Mouse (Mus musculus): ENCODE results near the gene Nqo2.

DNA sequence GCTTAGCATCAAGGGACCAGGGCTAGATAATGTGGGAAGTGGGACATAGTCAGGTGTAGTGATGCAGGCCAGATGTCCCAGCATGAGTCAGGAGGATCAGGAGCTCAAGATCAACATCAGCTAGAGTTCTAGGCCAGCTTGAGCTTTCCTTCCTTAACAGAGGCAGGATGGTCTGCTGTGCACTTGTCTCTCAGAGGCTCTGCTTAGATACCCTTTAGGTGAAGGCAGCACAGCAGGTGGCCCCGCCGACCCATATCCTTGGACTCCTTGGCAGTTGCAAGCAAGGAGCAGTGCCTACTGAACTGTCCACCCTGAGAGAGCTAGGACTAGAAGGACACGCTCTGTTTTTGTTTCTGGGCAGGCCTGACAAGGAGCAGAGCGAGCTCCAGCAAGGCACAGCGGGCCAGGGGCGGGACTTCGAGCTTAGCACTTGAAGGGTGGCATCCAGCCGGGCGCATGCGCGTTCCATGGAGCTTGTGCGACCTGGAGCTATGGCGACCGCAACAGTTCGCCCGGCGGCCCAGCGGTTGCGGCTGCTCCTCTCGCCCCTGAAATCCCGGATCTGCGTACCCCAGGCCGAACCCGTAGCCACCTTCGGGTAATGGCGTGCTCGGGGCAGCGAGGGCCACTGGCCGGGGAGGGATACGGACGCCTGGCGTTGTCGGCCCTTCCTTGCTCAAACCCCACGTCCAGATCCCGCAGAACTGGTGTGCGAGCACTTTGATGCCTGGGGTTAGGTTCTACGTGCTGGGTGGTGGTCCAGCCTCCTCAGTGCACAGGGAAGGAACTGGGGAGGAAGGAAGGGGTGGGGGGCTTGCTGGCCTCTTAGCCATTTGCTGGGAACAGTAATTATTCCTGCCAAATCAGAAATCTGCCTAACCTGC is 72.9 kb downstream of the Nqo2 start, which contains the start of gene Bphl:
- TF ChIP-seq POLR2A (IDR thresholded peaks at IDR 0.05; ENCODE audit: insufficient read depth, low read depth, low read length) = peak; percentile 91
- no peak for TF ChIP-seq CTCF (IDR thresholded peaks at IDR 0.05; ENCODE audit: insufficient read depth, low read depth, low read length)

All from olfactory bulb, adult 2 months (tissue).